Mouse (Mus musculus) frontal cortex, postnatal 25 days (tissue): ENCODE measurements around the gene Lpcat1.

Experiments
- DNase-seq, 2 experiments: peaks; one replicate each; pipeline ENCODE4 v3.0.0; 2022; ENCODE audit warnings: low spot score in 2 of 2

Gene Lpcat1

GRCm38 (mm10) chr13:73446494-73446893, 20.5 kb upstream of the Lpcat1 start:
- DNase-seq, result no peak

GRCm38 (mm10) chr13:73446943-73447342, 20.1 kb upstream of the Lpcat1 start:
- DNase-seq, result peak in 1 of 2 experiments; percentile 25

GRCm38 (mm10) chr13:73447478-73447877, 19.5 kb upstream of the Lpcat1 start:
- no peak for DNase-seq

GRCm38 (mm10) chr13:73448201-73448600, 18.8 kb upstream of the Lpcat1 start:
- no peak for DNase-seq

- DNase-seq, result no peak
Measured at GRCm38 (mm10) chr13:73448723-73449122, 18.3 kb upstream of the Lpcat1 start.

- no peak for DNase-seq
Measured at GRCm38 (mm10) chr13:73453503-73454217, 13.3 kb upstream of the Lpcat1 start.

- DNase-seq, result no peak
Measured at GRCm38 (mm10) chr13:73455328-73455727, 11.7 kb upstream of the Lpcat1 start.

- DNase-seq, result no peak
Measured at GRCm38 (mm10) chr13:73457301-73457700, 9.7 kb upstream of the Lpcat1 start.

- no peak for DNase-seq
Measured at GRCm38 (mm10) chr13:73457741-73458140, 9.3 kb upstream of the Lpcat1 start.

GRCm38 (mm10) chr13:73458719-73459118, 8.3 kb upstream of the Lpcat1 start:
- DNase-seq, result no peak

- DNase-seq, result no peak
Measured at GRCm38 (mm10) chr13:73459189-73459850, 7.7 kb upstream of the Lpcat1 start.

- no peak for DNase-seq
Measured at GRCm38 (mm10) chr13:73461551-73461950, 5.4 kb upstream of the Lpcat1 start.

GRCm38 (mm10) chr13:73465156-73465555, 1.8 kb upstream of the Lpcat1 start:
- DNase-seq, result no peak

- no peak for DNase-seq
Measured at GRCm38 (mm10) chr13:73466411-73466810, 586 bp upstream of the Lpcat1 start.

GRCm38 (mm10) chr13:73467421-73468237, 632 bp downstream of the Lpcat1 start:
- DNase-seq, result no peak

GRCm38 (mm10) chr13:73468834-73469233, 1.8 kb downstream of the Lpcat1 start:
- no peak for DNase-seq

- DNase-seq, result no peak
Measured at GRCm38 (mm10) chr13:73469257-73469967, 2.4 kb downstream of the Lpcat1 start.

GRCm38 (mm10) chr13:73472481-73472880, 5.5 kb downstream of the Lpcat1 start:
- no peak for DNase-seq

- no peak for DNase-seq
Measured at GRCm38 (mm10) chr13:73473746-73474145, 6.7 kb downstream of the Lpcat1 start.

GRCm38 (mm10) chr13:73474163-73474562, 7.2 kb downstream of the Lpcat1 start:
- no peak for DNase-seq

- no peak for DNase-seq
Measured at GRCm38 (mm10) chr13:73475058-73475980, 8.3 kb downstream of the Lpcat1 start.
